Mouse (Mus musculus): ENCODE results near the gene 1700016C15Rik. TPM values are rescaled to one million over a fixed set of nuclear protein-coding genes. Genes with fewer than 3 reads are reported as not detected.

The 1700016C15Rik gene
- total RNA-seq, 2 experiments from 2014 or later = not detected

- DNase-seq = peak; percentile 99 to 100
Measured at GRCm38 (mm10) chr1:177796193-177796939, 66.8 kb downstream of the 1700016C15Rik start, which contains the start of gene Adss. Adss (minus strand) TSS chr1:177796511.

- DNase-seq = no peak
Measured at GRCm38 (mm10) chr1:177797151-177797755, 67.6 kb downstream of the 1700016C15Rik start.

Other genes with a start within 250 kb of the 1700016C15Rik start
- gene Adss, start 66.7 kb downstream of the 1700016C15Rik start, total RNA-seq (2021) = 10 to 100 TPM; 63.4 to 79.1 TPM

All from adrenal gland, postnatal 36 days (tissue).